Mouse (Mus musculus): ENCODE data around the gene Ces1d.

- no peak for TF ChIP-seq EP300 (IDR thresholded peaks at IDR 0.05; ENCODE audit: insufficient read depth, low read depth, low read length)
- no peak for TF ChIP-seq POLR2A (IDR thresholded peaks at IDR 0.05; ENCODE audit: insufficient read depth, low read length)
- no peak for TF ChIP-seq CTCF (IDR thresholded peaks at IDR 0.05; ENCODE audit: low read depth, low read length)
Measured at GRCm38 (mm10) chr8:93140696-93141095, 56.9 kb downstream of the Ces1d start.

All from ES-Bruce4 (cell line).